Mouse (Mus musculus) olfactory bulb, adult 2 months (tissue): Measurements from ENCODE around the gene Mier2. TPM values are rescaled to one million over a fixed set of nuclear protein-coding genes. Genes with fewer than 3 reads are reported as not detected.

Source experiments
- H3K27ac ChIP-seq: fragments of 200-500 bp; 2 replicates; pipeline ENCODE4 v1.5.1; 2012; ENCODE audit warnings: low read depth, low read length; ENCODE audit not compliant: insufficient read depth
- H3K4me1 ChIP-seq: fragments of 200-500 bp; 2 replicates; pipeline ENCODE4 v1.6.1; 2012; ENCODE audit warnings: low read length; ENCODE audit not compliant: control insufficient read depth, insufficient read depth
- H3K4me3 ChIP-seq: fragments of 200-500 bp; 2 replicates; pipeline ENCODE4 v1.5.1; 2012; ENCODE audit warnings: mild to moderate bottlenecking, low read depth, low read length, moderate library complexity; ENCODE audit not compliant: insufficient read depth
- CTCF ChIP-seq: fragments of 200-500 bp; IDR thresholded peaks from 2 replicates; pipeline ENCODE4 v1.5.1; 2012; ENCODE audit warnings: low read depth, mild to moderate bottlenecking, low read length, moderate library complexity; ENCODE audit not compliant: insufficient read depth
- POLR2A ChIP-seq: fragments of 200-500 bp; IDR thresholded peaks from 2 replicates; pipeline ENCODE4 v1.6.1; 2012; ENCODE audit warnings: mild to moderate bottlenecking, low read depth, low read length, moderate library complexity; ENCODE audit not compliant: insufficient read depth
- WGBS: fragments of 180-500 bp; shearing (Covaris S2); methylation state at CpG from one replicate; pipeline ENCODE4 v1.1.7; 2018; 5-methylcytosine and 5-hydroxymethylcytosine counted together
- polyA plus RNA-seq: library from polyadenylated mRNA; stranded (reverse); fragments of >200 nt; gene quantifications from 2 replicates; pipeline ENCODE4 v1.2.4, GENCODE M21; 2012; ENCODE audit warnings: low replicate concordance; ENCODE audit not compliant: missing spikeins, insufficient read depth, insufficient read length

Mier2 gene
- polyA plus RNA-seq, 1 experiment: not detected

- TF ChIP-seq CTCF: no peak
- TF ChIP-seq POLR2A: no peak
- H3K4me3 ChIP-seq: no peak overlapping the region
- H3K4me1 ChIP-seq: 0 out of 2 replicates have a peak, but pooled peaks cover 3% of the 10 kb centered on the region
- no peak overlapping the region for H3K27ac ChIP-seq
- 92% methylated on average over 11 of the region's 11 CpGs for WGBS
Measured at GRCm38 (mm10) chr10:79546483-79546882, 8.5 kb downstream of the Mier2 start.

GRCm38 (mm10) chr10:79545891-79546290 is 9.1 kb downstream of the Mier2 start:
- Histone ChIP-seq H3K27ac (no peak overlapping the region), H3K4me3 (no peak overlapping the region), H3K4me1 (no peaks in the 10 kb centered on the region)
- TF ChIP-seq POLR2A: no peak
- no peak for TF ChIP-seq CTCF
- WGBS: 80% methylated on average over 12 of the region's 12 CpGs

GRCm38 (mm10) chr10:79544631-79545030 is 10.4 kb downstream of the Mier2 start:
- TF ChIP-seq POLR2A (no peak), CTCF (no peak)
- Histone ChIP-seq H3K4me3 (no peak overlapping the region), H3K4me1 (no peaks in the 10 kb centered on the region), H3K27ac (no peak overlapping the region)
- 94% methylated on average over 5 of the region's 5 CpGs for WGBS

- H3K27ac ChIP-seq: no peak overlapping the region
- no peak overlapping the region for H3K4me3 ChIP-seq
- H3K4me1 ChIP-seq: no peaks in the 10 kb centered on the region
- no peak for TF ChIP-seq POLR2A
- TF ChIP-seq CTCF: no peak
- 84% methylated on average over 9 of the region's 9 CpGs for WGBS
Measured at GRCm38 (mm10) chr10:79543884-79544597, 11.0 kb downstream of the Mier2 start.

- no peak for TF ChIP-seq POLR2A
- 88% methylated on average over 11 of the region's 11 CpGs for WGBS
- no peak overlapping the region for H3K27ac ChIP-seq
- no peaks in the 10 kb centered on the region for H3K4me1 ChIP-seq
- H3K4me3 ChIP-seq: no peak overlapping the region
Measured at GRCm38 (mm10) chr10:79542171-79542570, 12.8 kb downstream of the Mier2 start.

- no peak overlapping the region for H3K4me3 ChIP-seq
- 74% methylated on average over 15 of the region's 15 CpGs for WGBS
Measured at GRCm38 (mm10) chr10:79541522-79541921, 13.5 kb downstream of the Mier2 start.

GRCm38 (mm10) chr10:79540746-79541145 is 14.3 kb downstream of the Mier2 start:
- no peak overlapping the region for H3K4me3 ChIP-seq
- TF ChIP-seq CTCF (no peak), POLR2A (no peak)
- WGBS: 89% methylated on average over 11 of the region's 11 CpGs
- H3K4me1 ChIP-seq: no peaks in the 10 kb centered on the region
- no peak overlapping the region for H3K27ac ChIP-seq

More at GRCm38 (mm10) chr10:79541522-79541921, 13.5 kb downstream of the Mier2 start:
- Histone ChIP-seq H3K4me1 (no peaks in the 10 kb centered on the region), H3K27ac (no peak overlapping the region)
- TF ChIP-seq CTCF: no peak
- TF ChIP-seq POLR2A: no peak

- Histone ChIP-seq H3K4me3 (no peak overlapping the region), H3K4me1 (no peaks in the 10 kb centered on the region), H3K27ac (no peak overlapping the region)
- 93% methylated on average over 16 of the region's 16 CpGs for WGBS
- TF ChIP-seq CTCF (no peak), POLR2A (no peak)
Measured at GRCm38 (mm10) chr10:79539701-79540495, 15.1 kb downstream of the Mier2 start.

- no peak for TF ChIP-seq CTCF
- TF ChIP-seq POLR2A: no peak
- no peak overlapping the region for H3K27ac ChIP-seq
- no peak overlapping the region for H3K4me3 ChIP-seq
- WGBS: 77% methylated on average over 4 of the region's 4 CpGs
- peaks cover 1% of the 10 kb centered on the region for H3K4me1 ChIP-seq
Measured at GRCm38 (mm10) chr10:79538873-79539272, 16.1 kb downstream of the Mier2 start.
